20 mouse cellular contexts compared by ENCODE assay signal in genomic region chr19:11415581-11415980, GRCm38 (mm10). TPM values are rescaled to one million over a fixed set of nuclear protein-coding genes. Genes with fewer than 3 reads are reported as not detected.
"Had no signal": no experiment of that assay in that cellular context is flagged by ENCODE, and none has a peak within 500 bp of the region (broad histone marks: within the 10 kb centered on the region; RNA-seq: fewer than 3 reads in every experiment).

No protein-coding gene starts in this region.

- ATAC-seq: liver, postnatal 0 days; midbrain, embryonic 13.5 days; midbrain, embryonic 15.5 days had no signal

- H3K9ac ChIP-seq: liver, embryonic 13.5 days; liver, embryonic 15.5 days; liver, postnatal 0 days; lung, embryonic 15.5 days; midbrain, embryonic 13.5 days; midbrain, embryonic 15.5 days; neural tube, embryonic 12.5 days; stomach, embryonic 15.5 days had no signal

- DNase-seq: liver, embryonic 13.5 days; liver, postnatal 0 days; right cerebral cortex, postnatal 14 days; thymus, adult 2 months; thymus, postnatal 25 days; thymus, postnatal 4 days had no signal

- H3K36me3 ChIP-seq: liver, embryonic 13.5 days; liver, embryonic 15.5 days; lung, embryonic 15.5 days; midbrain, embryonic 13.5 days; midbrain, embryonic 15.5 days; neural tube, embryonic 12.5 days; stomach, embryonic 15.5 days had no signal

- H3K4me3 ChIP-seq: liver, embryonic 13.5 days; liver, embryonic 15.5 days; lung, embryonic 15.5 days; megakaryocyte, embryonic 14.5 days; midbrain, embryonic 13.5 days; midbrain, embryonic 15.5 days; neural tube, embryonic 12.5 days; stomach, embryonic 15.5 days had no signal

- H3K4me2 ChIP-seq: liver, embryonic 11.5 days; liver, embryonic 13.5 days; liver, embryonic 15.5 days; lung, embryonic 15.5 days; midbrain, embryonic 11.5 days; midbrain, embryonic 13.5 days; midbrain, embryonic 15.5 days; neural tube, embryonic 12.5 days; stomach, embryonic 15.5 days had no signal

- H3K27ac ChIP-seq: liver, embryonic 13.5 days; liver, embryonic 15.5 days; lung, embryonic 15.5 days; macrophage; midbrain, embryonic 13.5 days; midbrain, embryonic 15.5 days; neural tube, embryonic 12.5 days; stomach, embryonic 15.5 days; stomach, postnatal 0 days had no signal

- H3K9me3 ChIP-seq: liver, embryonic 13.5 days; liver, embryonic 15.5 days; lung, embryonic 15.5 days; megakaryocyte, embryonic 14.5 days; midbrain, embryonic 13.5 days; midbrain, embryonic 15.5 days; neural tube, embryonic 12.5 days; stomach, embryonic 15.5 days had no signal

- H3K27me3 ChIP-seq: liver, embryonic 13.5 days; liver, embryonic 15.5 days; lung, embryonic 15.5 days; megakaryocyte, embryonic 14.5 days; midbrain, embryonic 13.5 days; midbrain, embryonic 15.5 days; neural tube, embryonic 12.5 days; stomach, embryonic 15.5 days had no signal

- H3K4me1 ChIP-seq: liver, embryonic 13.5 days; liver, embryonic 15.5 days; lung, embryonic 15.5 days; megakaryocyte, embryonic 14.5 days; midbrain, embryonic 13.5 days; midbrain, embryonic 15.5 days; neural tube, embryonic 12.5 days; stomach, embryonic 15.5 days had no signal

RNA-seq across cellular contexts. Expression of gene Ms4a4c, which starts 11.0 kb away (rescaled TPM):
- polyA plus RNA-seq: midbrain, embryonic 13.5 days; midbrain, postnatal 0 days; neural tube, embryonic 14.5 days; testis, adult 2 months had no signal

RNA-seq across cellular contexts. Expression of gene Ms4a4b, which starts 27.8 kb away (rescaled TPM):
- polyA plus RNA-seq: liver, embryonic 11.5 days; midbrain, embryonic 11.5 days; midbrain, embryonic 13.5 days; midbrain, postnatal 0 days; neural tube, embryonic 12.5 days; neural tube, embryonic 14.5 days had no signal

RNA-seq across cellular contexts. Expression of gene Ms4a4a, which starts 40.3 kb away (rescaled TPM):
- polyA plus RNA-seq: neural tube, embryonic 14.5 days had no signal
